Mouse (Mus musculus) forelimb bud, embryonic 11.5 days (tissue): ENCODE data around the gene Zfp982.
"Not testable (repeated sequence)": the region's sequence is repeated elsewhere in the genome, so short reads cannot be mapped to it uniquely, and the experiment has no call there.

Source experiments
- DNase-seq: peaks from one replicate; pipeline ENCODE4 v3.0.0-alpha.2; 2012; ENCODE audit warnings: low read depth, low spot score

Zfp982 gene

DNA sequence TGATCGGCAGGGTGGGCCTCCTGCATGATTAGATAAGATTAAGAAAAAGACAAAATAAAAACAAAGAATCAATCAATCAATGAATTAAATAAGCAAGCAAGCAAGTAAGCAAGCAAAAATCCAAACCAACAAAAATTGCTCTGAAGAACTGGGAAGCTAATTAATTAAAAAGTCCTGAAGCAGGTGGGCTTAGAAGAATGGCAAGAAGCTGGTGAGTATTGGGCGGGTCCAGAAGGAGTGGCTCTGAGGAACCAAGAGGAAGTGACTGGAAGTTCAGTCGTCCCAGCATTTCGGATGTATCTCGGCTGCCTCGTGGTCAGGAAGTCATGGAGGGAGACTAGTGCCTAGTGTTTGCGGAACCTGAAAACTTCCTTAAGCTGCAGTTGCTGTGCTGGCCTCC lies at the start of gene Zfp982:
Gene Zfp982, plus strand, starts transcription at position 301 of the 400 bp plus-strand sequence.
- DNase-seq, result not testable (repeated sequence)

DNA sequence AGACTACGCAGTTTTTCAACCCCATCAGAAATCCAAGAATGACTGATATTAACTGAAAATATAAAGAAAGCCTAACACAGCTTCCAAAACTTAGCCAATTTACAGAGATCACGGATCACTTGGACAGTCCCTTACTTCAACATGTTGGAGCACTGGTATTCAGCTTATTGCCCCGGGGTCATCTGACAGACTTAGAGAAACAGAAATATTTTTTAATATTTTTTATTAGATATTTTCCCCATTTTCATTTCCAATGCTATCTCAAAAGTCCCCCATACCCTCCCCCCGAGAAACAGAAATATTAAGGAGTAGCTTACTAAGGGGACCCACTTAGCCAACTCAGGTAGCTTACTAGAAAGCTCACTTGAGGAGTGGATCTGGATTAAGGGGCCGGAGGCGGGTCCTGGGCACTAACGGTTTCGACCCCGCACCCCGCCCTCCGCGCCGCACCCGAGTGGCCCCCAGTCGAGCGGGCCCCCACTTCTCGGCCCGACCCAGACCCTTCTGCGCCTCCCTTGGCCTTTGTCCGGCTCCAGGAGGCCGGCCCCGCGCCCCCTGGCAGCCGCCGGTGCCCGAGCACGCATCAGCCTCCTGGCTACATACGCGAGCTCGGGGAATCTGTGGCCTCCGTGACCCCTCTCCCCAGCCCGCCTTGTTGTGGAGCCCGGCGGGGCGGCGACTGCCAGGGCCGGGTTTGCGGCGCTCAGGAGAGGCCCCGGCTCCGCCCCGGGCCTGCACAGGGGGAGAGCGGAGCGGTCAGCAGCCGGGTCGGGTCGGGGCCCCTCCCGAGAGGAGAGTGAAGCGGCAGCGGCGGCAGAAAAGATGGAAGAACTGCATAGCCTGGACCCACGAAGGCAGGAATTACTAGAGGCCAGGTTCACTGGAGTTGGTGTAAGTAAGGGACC lies 49.3 kb upstream of the Zfp982 start:
- not testable (repeated sequence) for DNase-seq

DNA sequence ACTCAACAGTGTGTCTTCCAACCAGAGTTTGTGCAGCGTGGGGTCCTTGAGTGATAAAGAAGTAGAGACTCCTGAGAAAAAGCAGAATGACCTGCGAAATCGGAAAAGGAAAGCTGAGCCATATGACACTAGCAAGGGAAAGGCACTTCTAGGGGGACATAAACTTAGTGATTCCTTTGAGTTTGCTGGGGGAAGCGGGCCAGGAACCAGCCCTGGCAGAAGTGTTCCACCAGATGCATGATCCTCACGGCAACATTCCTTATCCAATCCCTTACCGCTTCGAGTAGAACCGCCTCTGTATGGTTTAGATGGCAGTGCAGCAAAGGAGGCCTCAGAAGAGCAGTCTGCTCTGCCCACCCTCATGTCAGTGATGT lies 48.7 kb upstream of the Zfp982 start:
- not testable (repeated sequence) for DNase-seq

DNA sequence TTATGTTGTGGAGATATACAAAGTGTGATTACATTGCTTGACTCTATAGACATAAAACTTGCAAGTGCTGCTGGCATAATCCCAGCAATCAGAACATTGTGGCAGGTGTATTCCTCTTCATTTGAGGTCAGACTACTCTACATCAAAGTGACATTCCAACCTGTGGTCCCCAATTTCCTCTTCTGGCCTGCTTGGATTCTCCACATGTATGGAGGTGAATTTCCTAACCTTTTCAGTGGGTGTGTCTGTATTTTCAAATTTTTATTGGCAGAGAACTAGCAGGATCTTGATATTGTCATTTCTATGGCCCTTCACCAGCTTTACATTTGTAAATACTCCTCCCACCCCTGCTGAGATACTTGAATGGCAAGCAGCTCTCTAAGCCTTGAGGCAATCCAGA lies 46.8 kb upstream of the Zfp982 start:
- not testable (repeated sequence) for DNase-seq

DNA sequence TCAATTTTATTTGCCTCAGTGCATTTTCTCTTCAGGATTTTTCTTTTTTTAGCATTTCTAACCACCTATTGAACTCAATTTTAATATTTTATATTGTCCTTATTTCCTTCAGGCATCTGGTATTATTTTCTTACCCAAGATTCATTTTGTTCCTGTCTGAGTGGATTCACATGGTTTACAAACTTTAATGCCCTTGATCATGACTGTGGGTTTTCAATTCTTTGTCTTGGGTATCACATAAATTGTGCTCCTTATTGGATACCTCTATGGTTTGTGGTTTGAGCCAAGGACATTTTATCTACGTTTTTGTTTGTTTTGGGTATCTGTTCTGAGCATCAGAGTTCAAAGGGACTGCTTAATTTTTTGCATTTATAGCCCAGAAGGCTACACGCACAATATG lies 43.9 kb upstream of the Zfp982 start:
- DNase-seq, result no peak

DNA sequence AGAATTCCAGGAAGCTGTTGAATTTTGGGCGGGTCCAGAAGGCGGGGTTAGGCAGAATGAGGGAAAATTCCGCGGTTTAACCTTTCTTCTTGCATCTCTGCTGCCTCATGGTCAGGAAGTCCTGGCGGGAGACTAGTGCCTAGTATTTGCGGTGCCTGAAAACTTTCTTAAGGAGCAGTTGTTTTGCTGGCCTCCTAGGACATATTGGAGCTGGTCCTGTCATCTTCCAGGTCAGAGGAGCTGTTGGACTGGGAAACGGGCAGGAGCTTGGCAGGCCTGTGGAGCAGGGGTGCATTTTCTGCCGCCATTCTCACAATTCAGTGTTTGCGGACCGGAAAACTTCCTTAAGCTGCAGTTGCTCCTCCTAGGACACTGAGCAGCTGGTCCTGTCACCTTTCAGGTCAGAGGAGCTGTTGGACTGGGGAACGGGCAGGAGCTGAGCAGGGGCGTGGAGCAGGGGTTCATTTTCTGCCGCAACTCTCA lies 43.1 kb upstream of the Zfp982 start:
- no peak for DNase-seq

DNA sequence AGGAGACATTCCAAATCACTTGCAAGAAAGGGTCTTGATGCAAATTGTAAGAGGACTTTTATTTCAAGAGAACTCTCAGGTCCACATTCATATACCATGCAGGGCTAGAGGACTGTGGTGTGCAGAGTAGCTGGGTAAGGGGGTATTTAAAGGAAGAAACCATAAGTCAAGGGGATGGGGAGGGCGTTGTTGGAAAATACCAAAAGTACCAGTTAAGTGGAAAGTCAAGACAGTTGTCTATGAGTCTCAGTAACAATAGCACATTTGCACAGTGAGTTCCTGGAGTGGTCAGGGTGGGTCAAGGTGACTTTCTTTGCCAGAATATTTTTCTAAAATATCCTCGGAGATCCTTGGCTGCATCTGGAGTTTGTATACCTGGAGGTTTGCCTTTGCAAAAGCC lies 42.2 kb upstream of the Zfp982 start:
- DNase-seq, result not testable (repeated sequence)

DNA sequence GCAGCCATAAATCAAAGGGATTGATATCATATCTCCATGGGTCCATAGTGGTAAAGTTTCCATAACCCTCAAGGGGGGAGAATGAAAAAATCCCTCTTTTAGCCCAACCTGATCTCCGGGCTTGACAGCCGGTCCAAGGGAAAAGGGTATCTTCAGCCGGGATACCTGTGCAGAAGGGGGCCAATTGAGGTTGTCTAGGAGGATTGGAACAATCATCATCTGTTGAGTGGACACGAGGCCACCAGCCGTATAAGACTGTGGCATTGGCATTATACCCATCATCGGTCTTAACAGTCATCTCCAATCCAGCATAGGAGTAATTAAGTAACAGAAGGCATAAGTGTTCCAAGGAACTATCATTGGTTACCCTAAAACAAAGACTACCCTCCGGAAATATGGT lies 25.0 kb upstream of the Zfp982 start:
- DNase-seq, result not testable (repeated sequence)

DNA sequence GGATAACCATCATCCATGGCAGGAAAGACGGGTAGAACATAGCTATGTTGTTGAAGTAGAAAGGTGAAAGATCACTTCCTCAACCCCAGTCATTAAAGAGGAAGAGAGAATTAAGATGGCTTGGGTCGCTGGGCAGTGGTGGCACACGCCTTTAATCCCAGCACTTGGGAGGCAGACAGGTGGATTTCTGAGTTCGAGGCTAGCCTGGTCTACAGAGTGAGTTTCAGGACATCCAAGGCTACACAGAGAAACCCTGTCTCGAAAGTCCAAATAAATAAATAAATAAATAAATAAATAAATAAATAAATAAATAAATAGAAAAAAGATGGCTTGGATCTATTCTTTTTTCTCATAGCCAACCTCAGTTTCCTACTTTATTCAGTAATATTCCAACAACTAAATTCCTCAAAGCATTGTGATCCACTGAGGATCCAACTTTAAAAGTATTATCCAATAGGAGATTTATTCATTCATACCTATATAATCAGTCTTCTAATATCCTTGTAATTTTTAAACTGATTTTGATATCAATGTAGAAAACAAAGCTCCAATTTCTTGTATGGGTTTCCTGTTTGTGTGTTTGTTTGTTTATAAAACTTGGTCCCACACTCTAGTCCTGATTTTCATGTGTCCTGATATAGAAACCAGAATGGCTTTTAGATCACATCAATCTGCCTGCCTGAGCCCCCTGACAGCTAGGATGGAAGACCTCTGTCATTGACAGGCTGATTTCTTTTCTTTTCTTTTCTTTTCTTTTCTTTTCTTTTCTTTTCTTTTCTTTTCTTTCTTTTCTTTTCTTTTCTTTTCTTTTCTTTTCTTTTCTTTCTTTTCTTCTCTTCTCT lies 6.8 kb downstream of the Zfp982 start:
- DNase-seq, result not testable (repeated sequence)

DNA sequence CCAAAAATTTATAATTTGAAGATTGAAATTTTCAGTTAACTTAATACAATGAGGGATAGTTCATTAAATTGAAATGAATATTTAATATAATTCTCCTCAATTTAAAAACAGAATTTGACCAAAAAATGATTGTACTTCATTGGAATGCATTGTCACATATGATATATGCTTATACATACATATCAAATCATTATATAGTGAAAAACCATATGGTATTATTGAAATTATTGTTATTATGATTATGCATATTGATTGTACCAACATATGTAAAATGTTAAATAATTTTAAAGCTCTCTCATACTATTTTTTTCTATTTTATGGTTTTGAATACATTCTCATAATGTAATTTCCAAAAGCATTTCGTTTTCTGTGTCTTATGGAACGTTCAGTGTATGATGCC lies 17.0 kb downstream of the Zfp982 start:
- DNase-seq, result no peak

DNA sequence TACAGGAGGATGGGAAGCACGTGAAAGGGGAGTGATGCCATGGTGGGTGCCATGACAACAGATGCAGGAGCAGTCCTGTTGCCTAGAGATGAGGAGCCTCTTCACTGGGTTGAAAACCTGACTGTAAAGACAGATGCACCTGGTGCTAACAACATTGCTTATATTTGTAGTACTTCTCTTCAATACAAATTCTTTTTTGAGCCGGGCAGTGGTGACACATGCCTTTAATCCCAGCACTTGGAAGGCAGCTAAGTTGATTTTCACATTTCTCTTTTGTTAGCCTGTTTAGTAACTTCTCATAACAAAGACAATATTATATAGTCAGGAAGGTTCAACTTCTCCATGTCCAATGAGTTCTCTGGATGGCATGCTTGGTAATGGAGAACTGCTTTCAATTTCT lies 26.8 kb downstream of the Zfp982 start:
- no peak for DNase-seq

DNA sequence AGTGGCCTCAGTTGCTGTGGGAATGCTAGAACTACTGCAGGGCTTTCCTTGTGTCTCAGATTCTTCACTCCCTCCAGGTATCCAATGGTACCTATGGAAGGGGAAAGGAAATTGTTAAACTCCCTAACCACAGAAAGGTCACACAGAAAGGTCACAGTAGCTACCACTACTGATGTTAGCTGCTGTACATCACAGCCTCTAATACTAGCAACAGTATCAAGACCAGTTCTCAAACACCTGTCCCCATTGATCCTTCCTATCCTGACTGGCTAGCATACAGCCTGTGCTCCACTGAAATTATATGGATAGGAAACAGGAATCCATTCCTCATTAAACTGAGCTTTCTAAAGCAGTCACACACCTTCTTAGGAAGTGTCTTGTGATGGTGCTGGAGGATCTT lies 27.9 kb downstream of the Zfp982 start:
- no peak for DNase-seq

DNA sequence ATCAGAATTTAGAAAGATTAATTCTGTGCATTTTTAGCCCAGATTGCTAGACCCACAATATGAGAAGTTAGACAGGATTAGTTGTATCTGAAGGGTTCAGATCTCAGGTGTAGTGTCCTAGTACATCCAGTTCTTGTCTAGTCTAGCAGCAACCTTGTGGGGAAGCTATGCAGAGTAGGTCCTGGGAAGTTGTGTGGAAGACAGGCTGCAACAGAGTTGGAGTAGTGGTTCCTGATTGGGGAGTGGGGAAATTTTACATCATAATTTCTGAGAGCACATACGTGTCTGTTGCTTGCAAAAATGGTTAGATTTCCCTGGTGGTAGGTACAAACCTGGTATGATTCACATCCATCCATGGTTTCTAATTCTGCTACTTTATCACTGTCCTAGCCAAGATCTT lies 32.9 kb downstream of the Zfp982 start:
- no peak for DNase-seq

DNA sequence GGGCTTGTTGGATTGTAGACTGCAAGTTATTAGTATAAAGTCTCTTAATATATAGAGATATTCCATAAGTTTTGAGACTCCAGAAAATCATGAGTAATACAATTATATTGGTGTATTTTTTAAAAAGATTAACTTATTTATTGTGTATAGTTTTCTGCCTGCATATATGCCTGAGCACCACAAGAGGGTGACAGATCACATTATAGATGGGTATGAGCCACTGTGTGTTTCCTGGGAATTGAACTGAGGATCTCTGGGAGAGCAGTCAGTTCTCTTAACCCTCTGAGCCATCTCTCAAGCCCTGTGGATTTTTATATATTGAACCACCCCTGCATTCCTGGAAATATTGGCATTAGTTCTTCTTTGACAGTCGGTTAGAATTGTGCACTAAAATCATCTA lies 38.1 kb downstream of the Zfp982 start:
- no peak for DNase-seq

DNA sequence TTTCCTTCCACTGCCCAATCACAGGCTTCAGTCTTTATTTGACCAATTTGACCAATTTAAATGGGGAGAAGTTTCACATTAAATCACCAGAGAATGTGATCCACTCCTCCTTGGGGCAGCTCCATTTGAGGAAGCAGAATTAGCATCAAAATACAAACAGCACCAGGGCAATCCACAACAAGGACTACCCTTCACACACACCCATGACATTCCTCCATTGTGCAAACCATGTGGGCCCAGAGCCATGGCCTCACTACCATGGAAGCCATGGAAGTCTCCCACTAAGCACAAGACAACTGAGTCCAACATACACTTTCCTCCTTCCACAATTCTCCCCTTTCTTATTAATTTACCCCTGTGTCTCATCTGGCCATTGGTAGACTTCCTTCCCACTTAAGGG lies 43.7 kb downstream of the Zfp982 start:
- not testable (repeated sequence) for DNase-seq

DNA sequence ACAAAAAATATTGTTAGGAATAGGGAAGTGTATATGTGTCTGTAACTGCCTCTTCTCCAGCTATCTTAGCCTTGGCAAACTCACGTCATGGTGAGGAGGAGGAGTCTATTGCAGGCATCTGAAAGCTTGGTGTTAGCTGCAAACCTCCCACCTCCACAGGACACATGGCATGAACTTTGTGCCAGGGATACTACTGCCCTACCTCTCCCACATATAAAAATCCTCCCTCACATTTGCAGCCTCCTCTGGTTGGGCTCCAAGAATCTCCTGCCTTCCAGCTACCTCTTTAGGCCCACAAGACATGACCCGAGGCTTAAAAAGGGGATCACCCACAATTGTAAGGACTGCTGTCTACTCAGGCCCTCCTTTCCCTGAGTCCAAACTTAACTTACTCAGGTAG lies 45.5 kb downstream of the Zfp982 start:
- no peak for DNase-seq

DNA sequence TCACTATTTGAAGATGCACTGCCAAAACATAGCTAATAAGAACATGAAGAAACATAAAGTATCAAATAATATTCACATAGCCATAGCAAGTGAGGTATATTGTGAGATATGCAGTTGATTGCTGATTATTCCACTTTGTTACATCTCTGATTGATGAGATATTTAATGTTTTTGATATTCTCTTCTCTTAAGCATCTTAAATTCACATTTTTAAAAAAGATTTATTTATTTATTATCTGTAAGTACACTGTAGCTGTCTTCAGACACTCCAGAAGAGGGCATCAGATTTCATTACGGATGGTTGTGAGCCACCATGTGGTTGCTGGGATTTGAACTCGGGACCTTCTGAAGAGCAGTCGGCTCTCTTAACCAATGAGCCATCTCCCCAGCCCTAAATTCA lies 47.7 kb downstream of the Zfp982 start, which contains the start of gene Gm16503:
Gene Gm16503, plus strand, starts transcription at position 301 of the 400 bp plus-strand sequence.
- not testable (repeated sequence) for DNase-seq

DNA sequence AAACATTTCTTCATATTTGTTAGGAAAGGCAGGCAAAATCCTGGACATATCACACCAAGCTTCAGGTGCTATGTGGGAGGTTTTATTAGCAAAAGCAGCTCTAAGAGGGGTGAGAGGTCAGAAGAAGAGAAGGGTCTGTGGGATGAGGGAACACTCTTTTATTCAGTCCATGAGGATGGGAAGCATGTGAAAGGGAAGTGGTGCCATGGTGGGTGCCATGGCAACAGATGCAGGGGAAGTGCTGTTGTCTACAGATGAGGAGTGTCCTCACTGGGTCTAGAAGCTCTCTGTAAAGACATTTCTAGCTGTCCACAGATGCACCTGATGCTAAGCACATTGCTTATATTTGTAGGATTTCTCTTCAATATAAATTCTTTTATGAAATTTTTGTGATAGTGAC lies 48.9 kb downstream of the Zfp982 start:
- DNase-seq, result no peak

DNA sequence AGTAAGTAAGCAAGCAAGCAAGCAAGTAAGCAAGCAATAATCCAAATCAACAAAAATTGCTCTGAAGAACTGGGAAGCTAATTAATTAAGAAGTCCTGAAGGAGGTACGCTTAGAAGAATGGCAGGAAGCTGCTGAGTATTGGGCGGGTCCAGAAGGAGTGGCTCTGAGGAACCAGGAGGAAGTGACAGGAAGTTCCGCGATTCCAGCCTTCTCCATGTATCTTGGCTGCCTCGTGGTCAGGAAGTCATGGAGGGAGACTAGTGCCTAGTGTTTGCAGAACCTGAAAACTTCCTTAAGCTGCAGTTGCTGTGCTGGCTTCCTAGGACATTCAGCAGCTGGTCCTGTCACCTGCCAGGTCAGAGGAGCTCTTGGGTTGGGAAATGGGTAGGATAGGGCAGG lies 60.9 kb downstream of the Zfp982 start, which contains the start of gene Zfp985:
Gene Zfp985, plus strand, starts transcription at position 207 of the 400 bp plus-strand sequence.
- not testable (repeated sequence) for DNase-seq

DNA sequence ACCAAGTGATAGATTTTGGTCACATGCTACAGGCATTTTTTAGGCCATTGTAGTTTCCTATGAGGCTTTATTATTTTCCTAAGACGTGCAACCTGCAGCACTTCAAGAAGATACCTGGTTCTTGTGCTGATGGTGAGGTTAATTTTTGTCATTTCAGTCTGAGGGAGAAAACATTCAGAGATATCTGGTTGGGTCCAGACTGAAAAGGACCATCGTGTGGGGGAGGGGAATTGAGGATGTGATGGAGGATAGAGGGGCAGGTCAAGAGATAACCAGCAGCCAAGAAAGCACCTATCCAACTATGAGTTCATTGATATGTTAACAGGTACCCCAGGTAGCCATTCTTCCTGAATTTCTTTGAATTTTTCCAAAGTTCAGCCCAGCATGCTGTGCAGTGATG lies 62.1 kb downstream of the Zfp982 start:
- not testable (repeated sequence) for DNase-seq

DNA sequence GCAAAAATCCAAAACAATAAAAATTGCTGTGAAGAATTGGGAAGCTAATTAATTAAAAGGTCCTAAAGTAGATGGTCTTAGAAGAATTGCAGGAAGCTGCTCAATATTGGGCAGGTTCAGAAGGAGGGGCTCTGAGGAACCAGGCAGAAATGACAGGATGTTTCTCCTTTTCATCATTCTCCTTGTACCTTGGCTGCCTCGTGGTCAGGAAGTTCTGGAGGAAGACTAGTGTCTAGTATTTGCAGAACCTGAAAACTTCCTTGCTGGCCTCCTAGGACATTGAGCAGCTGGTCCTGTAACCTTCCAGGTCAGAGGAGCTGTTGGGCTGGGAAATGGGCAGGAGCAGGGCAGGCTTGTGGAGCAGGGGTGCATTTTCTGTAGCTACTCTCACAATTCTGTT lies 64.7 kb downstream of the Zfp982 start:
- not testable (repeated sequence) for DNase-seq

DNA sequence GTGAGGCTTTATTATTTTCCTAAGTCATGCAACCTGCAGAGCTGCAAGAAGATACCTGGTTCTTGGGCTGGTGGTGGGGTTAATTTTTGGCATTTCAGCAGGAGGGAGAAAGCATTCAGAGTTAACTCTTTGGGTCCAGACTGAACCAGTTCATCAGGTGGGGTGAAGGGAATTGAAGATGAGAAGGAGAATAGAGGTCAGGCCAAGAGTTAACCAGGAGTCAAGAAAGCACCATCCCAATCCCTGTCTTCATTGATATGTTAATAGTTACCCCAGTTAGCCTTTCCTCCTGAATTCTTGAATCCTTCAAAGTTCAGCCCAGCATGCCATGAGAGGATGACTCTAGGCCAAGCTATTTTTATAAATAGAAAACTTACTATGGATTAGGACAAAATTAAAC lies 65.8 kb downstream of the Zfp982 start:
- not testable (repeated sequence) for DNase-seq
